Mouse (Mus musculus): ENCODE measurements around the gene Cidec. TPM values are rescaled to one million over a fixed set of nuclear protein-coding genes. Genes with fewer than 3 reads are reported as not detected.
A peak's percentile ranks its signal among the peaks of the same experiment; 100 is the strongest.

The Cidec gene
- total and polyA plus RNA-seq, 3 experiments = not detected

- Histone ChIP-seq H3K4me3 (ENCODE audit: control insufficient read depth in 1 of 2, insufficient read depth in 1 of 2, low read depth in 2 of 2, low read length in 2 of 2) (peak overlapping the region; percentile 76 to 96), H3K4me1 (ENCODE audit: control insufficient read depth in 1 of 2, insufficient read depth in 2 of 2, low read length in 2 of 2) (peaks cover 6 to 20% of the 10 kb centered on the region in 2 experiments; a peak in 3 of 4 replicates), H3K9ac (ENCODE audit: control insufficient read depth, low read depth, low read length, poor library complexity, severe bottlenecking) (peak overlapping the region; percentile 81), H3K79me2 (ENCODE audit: control insufficient read depth, insufficient read depth, low read length, poor library complexity) (peaks cover 6% of the 10 kb centered on the region), H3K27me3 (ENCODE audit: control insufficient read depth in 1 of 2, insufficient read depth in 2 of 2, low read length in 2 of 2) (no peaks in the 10 kb centered on the region), H3K27ac (ENCODE audit: control insufficient read depth, low read depth, low read length) (peak overlapping the region; percentile 30), H3K36me3 (ENCODE audit: control insufficient read depth in 1 of 2, insufficient read depth in 2 of 2, low read length in 2 of 2) (peaks cover 0 to 7% of the 10 kb centered on the region in 2 experiments; a peak in 2 of 4 replicates), H3K9me3 (replicated peaks; ENCODE audit: insufficient read depth, low read length) (no peaks in the 10 kb centered on the region)
- no peak for DNase-seq (ENCODE audit: low read depth, low spot score)
- TF ChIP-seq CHD1 (IDR thresholded peaks at IDR 0.05; ENCODE audit: low read depth, low read length) (no peak), MAX (IDR thresholded peaks at IDR 0.05; ENCODE audit: low read length) (peak; percentile 66), GATA1 (IDR thresholded peaks at IDR 0.05; ENCODE audit: low read depth, low read length) (no peak), TBP (IDR thresholded peaks at IDR 0.05; ENCODE audit: low read depth, low read length) (no peak)
Measured at GRCm38 (mm10) chr6:113418441-113419198, 16.9 kb downstream of the Cidec start.

- Histone ChIP-seq H3K9me3 (replicated peaks; ENCODE audit: insufficient read depth, low read length) (no peaks in the 10 kb centered on the region), H3K4me3 (ENCODE audit: control insufficient read depth in 1 of 2, insufficient read depth in 1 of 2, low read depth in 2 of 2, low read length in 2 of 2) (no peak overlapping the region), H3K36me3 (ENCODE audit: control insufficient read depth in 1 of 2, insufficient read depth in 2 of 2, low read length in 2 of 2) (peaks cover 0 to 3% of the 10 kb centered on the region in 2 experiments; a peak in 1 of 4 replicates), H3K9ac (ENCODE audit: control insufficient read depth, low read depth, low read length, poor library complexity, severe bottlenecking) (no peak overlapping the region), H3K27ac (ENCODE audit: control insufficient read depth, low read depth, low read length) (no peak overlapping the region), H3K4me1 (ENCODE audit: control insufficient read depth in 1 of 2, insufficient read depth in 2 of 2, low read length in 2 of 2) (peaks cover 0 to 15% of the 10 kb centered on the region in 2 experiments; a peak in 3 of 4 replicates), H3K79me2 (ENCODE audit: control insufficient read depth, insufficient read depth, low read length, poor library complexity) (peaks cover 6% of the 10 kb centered on the region), H3K27me3 (ENCODE audit: control insufficient read depth in 1 of 2, insufficient read depth in 2 of 2, low read length in 2 of 2) (no peaks in the 10 kb centered on the region)
- peak; percentile 52 for DNase-seq (ENCODE audit: low read depth, low spot score)
- no peak for TF ChIP-seq POLR2AphosphoS5 (IDR thresholded peaks at IDR 0.05; ENCODE audit: borderline replicate concordance, low read depth, low read length)
- TF ChIP-seq BHLHE40 (IDR thresholded peaks at IDR 0.05; ENCODE audit: borderline replicate concordance, low read depth, low read length) = no peak
- TF ChIP-seq ZKSCAN1 (IDR thresholded peaks at IDR 0.05; ENCODE audit: low read depth, low read length) = no peak
- TF ChIP-seq USF2 (IDR thresholded peaks at IDR 0.05; ENCODE audit: borderline replicate concordance in 1 of 2, insufficient read depth in 1 of 2, low read depth in 1 of 2, low read length in 2 of 2) = no peak
- TF ChIP-seq GATA1 (IDR thresholded peaks at IDR 0.05; ENCODE audit: low read depth, low read length) = no peak
- TF ChIP-seq SMC3 (IDR thresholded peaks at IDR 0.05; ENCODE audit: low read depth, low read length) = no peak
- no peak for TF ChIP-seq MYB (IDR thresholded peaks at IDR 0.05; ENCODE audit: low read depth, low read length)
- no peak for TF ChIP-seq ETS1 (IDR thresholded peaks at IDR 0.05; ENCODE audit: low read depth, low read length)
- TF ChIP-seq CHD1 (IDR thresholded peaks at IDR 0.05; ENCODE audit: low read depth, low read length) = no peak
- no peak for TF ChIP-seq NELFE (IDR thresholded peaks at IDR 0.05; ENCODE audit: low read depth, low read length)
- no peak for TF ChIP-seq TAL1 (IDR thresholded peaks at IDR 0.05; ENCODE audit: low read length)
Measured at GRCm38 (mm10) chr6:113416416-113416815, 19.1 kb downstream of the Cidec start.

Data from MEL (cell line).